Mouse (Mus musculus) CD4-positive, CD25-positive, alpha-beta regulatory T cell, adult 2 months (primary cell): ENCODE measurements around the gene Lrrc10.
"Not testable (repeated sequence)": the region's sequence is repeated elsewhere in the genome, so short reads cannot be mapped to it uniquely, and the experiment has no call there.

Experiments used
- DNase-seq: peaks from one replicate; pipeline ENCODE4 v3.0.0-alpha.2; 2012; ENCODE audit warnings: low read depth, low spot score

The Lrrc10 gene

GRCm38 (mm10) chr10:117043497-117044166, 1.5 kb upstream of the Lrrc10 start:
- DNase-seq, result not testable (repeated sequence)

DNA sequence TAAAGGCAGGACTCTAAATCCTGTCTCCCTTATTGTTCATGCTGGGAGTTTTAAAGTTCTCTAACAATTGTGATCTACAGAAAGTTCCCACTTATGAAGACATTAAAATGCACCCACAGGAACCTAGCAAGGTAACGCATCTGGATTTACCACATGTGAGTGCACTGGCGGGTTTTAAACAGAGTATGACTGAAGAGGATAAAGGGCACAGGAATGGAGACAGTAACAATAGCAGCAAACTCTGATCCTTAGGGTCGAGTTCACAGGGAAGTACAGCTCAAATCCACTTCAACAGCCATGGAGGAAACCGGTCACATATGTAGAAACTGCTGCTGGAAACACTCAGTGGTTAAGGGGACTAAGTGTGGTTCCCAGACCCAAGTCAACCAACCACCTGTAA, 4.1 kb downstream of the Lrrc10 start:
- no peak for DNase-seq

GRCm38 (mm10) chr10:117049961-117050597, 4.9 kb downstream of the Lrrc10 start:
- DNase-seq, result no peak

DNA sequence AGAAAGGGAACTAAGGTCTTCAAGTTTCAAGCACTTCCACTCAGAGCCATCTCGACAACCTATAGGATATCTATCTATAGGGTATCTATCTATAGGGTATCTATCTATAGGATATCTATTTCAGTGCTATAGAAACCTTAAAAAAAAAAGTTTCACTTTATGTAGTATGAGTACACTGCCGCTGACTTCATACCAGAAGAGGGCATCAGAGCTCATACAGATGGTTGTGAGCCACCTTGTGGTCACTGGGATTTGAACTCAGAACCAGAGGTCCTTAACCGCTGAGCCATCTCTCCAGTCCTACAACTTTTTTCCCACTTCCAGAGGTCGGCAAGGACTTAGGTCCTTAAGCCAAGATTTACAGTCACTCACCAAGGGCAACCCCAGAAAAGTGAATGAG, 10.5 kb downstream of the Lrrc10 start:
- DNase-seq, result peak; percentile 41

GRCm38 (mm10) chr10:117062894-117063253, 17.7 kb downstream of the Lrrc10 start:
- no peak for DNase-seq

DNA sequence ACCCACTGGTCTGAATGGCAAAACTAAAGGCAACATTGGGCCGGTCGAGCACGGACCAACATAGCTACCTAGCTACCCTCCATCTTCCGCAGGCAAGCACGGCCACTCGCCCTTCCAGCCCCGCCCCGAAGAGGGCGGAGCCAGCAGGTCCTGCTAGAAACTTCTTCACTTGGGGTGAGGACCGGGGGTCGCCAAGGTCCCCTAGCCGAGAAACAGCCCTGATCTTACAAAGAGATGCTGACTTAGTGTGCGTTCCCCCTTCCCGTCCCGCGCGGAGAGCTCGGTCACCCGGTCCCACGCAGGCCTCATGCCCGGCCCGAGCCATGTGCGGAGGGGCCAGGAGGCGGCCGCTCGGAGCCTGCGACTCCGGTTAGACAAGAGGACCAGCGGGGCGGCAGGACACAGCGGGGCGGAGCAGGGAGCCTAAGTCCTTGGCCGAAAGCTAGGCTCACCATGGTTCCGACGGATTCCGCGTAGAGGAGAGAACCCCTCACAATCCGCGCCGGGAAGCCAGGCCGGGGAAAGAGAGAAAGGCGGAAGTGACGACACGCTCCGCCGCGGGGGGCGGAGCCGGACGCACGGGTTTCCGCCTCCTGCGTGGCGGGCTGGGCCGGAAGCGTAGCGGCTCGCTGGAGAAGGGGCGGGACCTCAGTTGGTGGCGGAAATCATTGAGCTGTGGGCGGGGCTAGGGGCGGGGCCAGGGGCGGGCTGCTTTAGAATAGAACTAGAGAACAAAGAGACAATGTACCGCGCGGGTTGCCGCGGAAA, 18.3 kb downstream of the Lrrc10 start, which contains the start of gene Cct2:
TSS of gene Cct2 (minus strand) at position 561 of the 768 bp plus-strand sequence.
- DNase-seq, result peak; percentile 99

DNA sequence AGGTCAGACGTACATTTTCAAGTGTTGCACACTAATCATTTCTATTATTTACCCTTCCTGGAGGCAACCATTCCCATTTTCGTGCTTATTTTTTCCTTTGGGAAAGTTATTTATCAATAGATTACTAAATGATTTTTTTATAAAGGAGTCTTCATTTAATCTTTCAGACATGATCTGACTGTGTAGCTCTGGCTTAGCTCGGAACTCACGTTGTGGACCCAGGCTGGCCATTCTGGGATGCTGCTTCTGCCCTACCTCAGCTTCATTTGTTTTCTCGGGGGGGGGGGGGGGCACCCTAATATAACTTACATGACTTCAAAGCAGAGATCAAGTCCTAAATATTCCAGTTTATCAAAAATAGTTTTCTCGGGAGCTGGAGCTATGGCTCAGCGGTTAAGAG, 18.9 kb downstream of the Lrrc10 start:
- peak; percentile 39 for DNase-seq

- DNase-seq, result peak; percentile 25
These were observed 24.0 kb downstream of the Lrrc10 start for GRCm38 (mm10) chr10:117069109-117069508.

DNA sequence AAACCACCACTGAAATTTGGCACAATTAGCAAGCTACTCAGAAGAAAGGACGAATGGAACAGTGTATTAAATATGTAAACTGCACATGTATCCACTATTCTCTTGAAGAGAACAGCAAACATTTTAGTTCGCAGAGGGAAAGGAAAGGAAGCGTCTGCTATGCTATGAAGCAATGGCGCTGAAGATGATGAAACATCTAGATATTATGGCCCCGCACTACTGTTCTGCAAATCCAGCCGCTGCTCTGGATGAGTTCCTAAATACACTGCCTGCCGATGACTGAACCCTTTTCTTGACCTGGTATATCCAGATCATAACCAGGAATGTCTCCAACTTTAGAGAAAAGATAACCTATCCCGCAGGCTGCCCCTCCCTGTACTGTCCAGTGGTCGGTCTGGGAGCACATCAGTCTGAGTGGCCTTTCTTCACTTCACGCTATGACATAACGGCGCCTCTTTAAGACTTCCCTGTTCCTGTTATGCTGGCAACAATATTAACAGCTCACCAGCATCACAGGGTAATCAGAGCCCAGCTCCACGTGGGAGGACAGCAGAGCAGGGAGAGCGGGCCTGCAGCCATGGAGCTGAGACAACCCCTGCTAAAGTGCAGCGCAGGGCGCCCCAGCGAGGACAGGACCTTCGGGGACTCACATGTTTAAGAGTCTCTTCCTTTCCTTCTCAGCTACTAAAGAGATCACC, 27.2 kb downstream of the Lrrc10 start:
- DNase-seq, result no peak

DNA sequence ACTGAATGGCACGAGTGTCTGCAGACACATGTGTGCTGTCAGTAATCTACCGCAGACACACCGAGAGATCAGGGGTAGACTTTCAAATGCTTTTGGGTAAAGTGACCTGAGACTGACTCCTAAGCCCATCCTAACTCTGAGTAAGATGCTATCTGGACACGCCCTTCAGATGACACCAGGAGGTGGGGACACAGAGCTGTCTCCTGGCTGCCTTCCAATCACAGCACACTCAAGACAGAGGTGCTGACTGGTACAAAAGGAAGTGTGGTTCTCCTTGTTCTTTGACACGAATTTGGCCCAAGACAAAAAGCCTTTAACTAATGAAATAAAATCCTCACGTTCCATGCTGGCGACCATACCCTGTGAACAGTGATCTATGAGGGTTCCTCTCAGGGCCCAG, 28.0 kb downstream of the Lrrc10 start:
- no peak for DNase-seq

DNA sequence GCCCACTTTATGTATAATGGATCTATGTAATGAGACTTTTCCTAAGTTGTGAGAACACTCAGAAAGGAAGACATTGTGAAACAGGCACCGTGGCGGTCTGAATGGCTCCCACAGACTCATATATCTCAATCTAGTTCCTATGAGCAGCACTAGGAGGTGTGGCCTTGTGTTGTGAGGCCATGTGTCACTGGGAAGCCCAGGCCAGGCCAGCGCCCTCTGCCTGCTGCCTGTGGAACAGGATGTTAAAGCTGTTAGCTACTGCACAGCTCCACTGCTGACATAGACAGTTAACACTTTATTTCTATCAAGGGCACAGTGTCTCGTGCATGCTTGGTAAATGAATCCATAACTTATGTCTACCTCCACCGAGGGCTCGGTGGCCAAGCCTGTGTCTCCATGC, 33.1 kb downstream of the Lrrc10 start:
- peak; percentile 67 for DNase-seq

DNA sequence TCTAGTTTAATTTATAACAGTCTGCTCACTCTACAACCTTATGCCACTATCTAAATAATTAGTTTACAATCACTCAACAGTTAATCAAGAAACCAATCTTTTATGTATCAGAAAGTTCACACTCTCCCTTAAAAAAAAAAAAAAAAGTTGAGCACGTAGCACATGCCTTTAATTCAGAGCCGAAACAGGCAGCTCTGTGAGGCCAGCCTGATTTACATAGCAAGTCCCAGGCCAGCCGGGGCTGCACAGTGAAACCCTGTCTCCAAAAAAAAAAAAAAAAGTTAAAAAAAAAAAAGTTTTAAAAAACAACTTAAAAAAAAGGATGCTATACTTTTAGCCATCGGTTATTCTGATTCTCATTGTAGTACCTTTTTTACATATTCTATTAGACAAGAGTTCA, 36.2 kb downstream of the Lrrc10 start:
- no peak for DNase-seq

DNA sequence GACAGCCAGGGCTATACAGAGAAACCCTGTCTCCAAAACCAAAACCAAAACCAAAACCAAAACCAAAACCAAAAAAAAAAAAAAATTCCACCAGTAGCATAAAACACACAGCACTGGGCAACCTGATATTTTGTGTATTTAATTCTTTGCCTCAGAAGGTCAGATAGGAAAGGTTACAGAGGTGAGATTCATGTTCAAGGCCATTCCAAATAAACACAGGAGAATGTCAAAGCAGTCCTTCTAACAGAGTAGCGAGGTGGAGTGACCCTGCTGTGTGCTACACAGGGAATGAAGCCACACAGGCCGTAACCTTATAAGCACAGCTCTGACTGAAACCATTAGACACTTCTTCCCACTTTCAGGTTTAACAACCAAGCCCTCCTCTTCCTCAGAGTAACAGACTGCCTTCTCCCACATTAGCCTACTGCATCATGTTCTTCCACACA, 36.8 kb downstream of the Lrrc10 start:
- peak; percentile 23 for DNase-seq

DNA sequence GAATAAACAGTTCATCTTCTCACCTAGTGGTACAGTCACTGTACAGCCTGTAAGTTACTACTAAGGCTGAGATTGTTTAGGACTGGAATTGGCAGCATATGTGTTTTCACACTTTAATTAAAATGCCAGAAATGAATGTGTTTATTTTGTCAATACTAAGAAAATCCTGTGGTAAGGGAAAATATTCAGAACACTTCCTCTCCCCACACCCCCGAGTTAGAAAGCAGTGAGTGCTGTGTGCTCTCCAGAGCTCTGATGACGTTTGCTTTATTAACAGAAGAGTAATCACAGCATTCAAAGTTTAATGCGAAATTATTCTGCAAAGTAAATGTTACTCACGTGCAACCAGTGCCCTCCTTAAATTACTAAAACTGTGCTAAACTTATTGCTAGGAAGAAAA, 44.5 kb downstream of the Lrrc10 start:
- no peak for DNase-seq

DNA sequence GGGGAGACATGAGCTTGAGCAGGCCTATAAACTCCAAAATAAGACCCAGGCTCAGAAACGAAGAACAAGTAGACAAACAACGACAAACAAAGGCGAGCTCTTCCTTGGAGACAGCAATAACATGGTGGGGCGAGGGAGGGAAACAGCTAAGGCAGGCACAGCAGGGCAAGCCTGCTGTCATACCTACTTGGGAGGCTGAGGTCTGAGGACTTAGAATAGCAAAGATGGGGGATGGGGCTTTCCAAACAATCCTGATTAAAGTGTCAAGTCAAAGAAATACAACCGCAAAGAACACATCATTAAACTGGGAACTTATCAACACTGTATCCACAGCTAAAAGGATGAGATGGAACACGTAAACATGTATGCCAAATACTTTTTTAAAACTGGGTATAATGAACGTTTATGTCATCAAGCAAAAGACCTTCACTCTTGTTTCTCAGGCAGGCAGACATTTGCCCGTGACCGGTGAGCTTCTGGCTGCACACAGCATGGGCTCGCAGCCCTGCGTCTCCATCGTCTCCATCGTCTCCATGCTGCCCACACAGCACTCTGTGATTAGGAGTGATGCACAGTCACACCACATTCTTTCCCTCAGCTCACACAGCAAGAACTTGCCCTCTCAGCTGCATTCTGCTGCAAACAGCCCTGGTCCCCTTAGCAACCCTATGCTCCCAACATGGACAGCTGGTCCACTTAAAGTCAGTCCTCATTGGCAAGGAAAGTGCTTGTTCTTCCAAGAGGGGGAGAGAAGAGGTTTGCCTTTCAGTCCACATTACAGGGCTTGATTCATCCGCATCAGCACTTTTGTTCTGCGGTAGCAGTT, 49.6 kb downstream of the Lrrc10 start:
- no peak for DNase-seq

DNA sequence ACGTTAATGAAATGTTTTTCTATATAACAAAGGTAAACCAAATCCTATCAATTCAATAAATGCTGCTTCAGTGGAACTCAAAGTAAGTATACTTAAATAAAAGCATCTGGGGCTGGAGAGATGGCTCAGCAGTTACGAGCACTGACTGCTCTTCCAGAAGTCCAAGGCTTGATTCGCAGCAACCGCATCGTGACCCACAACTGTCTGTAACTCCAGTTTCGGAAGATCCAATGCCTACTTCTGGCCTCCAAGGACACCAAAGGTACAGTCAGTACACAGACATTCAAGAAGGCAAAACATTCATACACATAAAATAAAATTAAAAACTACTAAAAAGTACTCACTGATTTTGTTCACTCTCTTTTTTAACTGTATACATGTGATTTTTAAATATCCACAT, 51.0 kb downstream of the Lrrc10 start:
- no peak for DNase-seq
